Mouse (Mus musculus) liver, embryonic 13.5 days (tissue): ENCODE results near the gene Arsj. TPM values are rescaled to one million over a fixed set of nuclear protein-coding genes. Genes with fewer than 3 reads are reported as not detected.
A peak's percentile ranks its signal among the peaks of the same experiment; 100 is the strongest.

Experiments used
- ATAC-seq: fragments of 200-750 bp; cut with Nextera tagmentation; 2 replicates; pipeline ENCODE4 v1.8.0; 2017; ENCODE audit warnings: low read depth, mild to moderate bottlenecking, moderate number of reproducible peaks, moderate library complexity
- DNase-seq: peaks from one replicate; pipeline ENCODE4 v3.0.0; 2022
- H3K27ac ChIP-seq: fragments of 300-500 bp; sonication (generic); 2 replicates; pipeline ENCODE4 v1.5.1; 2015; ENCODE audit warnings: moderate library complexity, mild to moderate bottlenecking, inconsistent platforms
- H3K27me3 ChIP-seq: fragments of 300-500 bp; sonication (generic); 2 replicates; pipeline ENCODE4 v1.6.1; 2015; ENCODE audit warnings: mild to moderate bottlenecking, inconsistent platforms
- H3K36me3 ChIP-seq: fragments of 300-500 bp; sonication (generic); 2 replicates; pipeline ENCODE4 v1.6.1; 2015; ENCODE audit warnings: mild to moderate bottlenecking, inconsistent platforms
- H3K4me1 ChIP-seq: fragments of 300-500 bp; sonication (generic); replicated peaks from 2 replicates; pipeline ENCODE4 v1.6.1; 2015; ENCODE audit warnings: inconsistent platforms
- H3K4me2 ChIP-seq: fragments of 300-500 bp; sonication (generic); 2 replicates; pipeline ENCODE4 v1.6.1; 2015; ENCODE audit warnings: inconsistent platforms, mild to moderate bottlenecking, moderate library complexity
- H3K4me3 ChIP-seq: fragments of 300-500 bp; sonication (generic); replicated peaks from 2 replicates; pipeline ENCODE4 v1.5.1; 2015; ENCODE audit warnings: mild to moderate bottlenecking, inconsistent platforms
- H3K9ac ChIP-seq: fragments of 300-500 bp; sonication (generic); 2 replicates; pipeline ENCODE4 v1.6.1; 2015; ENCODE audit warnings: mild to moderate bottlenecking, inconsistent platforms
- H3K9me3 ChIP-seq: fragments of 300-500 bp; sonication (generic); replicated peaks from 2 replicates; pipeline ENCODE4 v1.6.1; 2016; ENCODE audit warnings: inconsistent platforms
- WGBS: fragments of 180-500 bp; shearing (Covaris S2); methylation state at CpG from one replicate; pipeline ENCODE4 v1.1.7; 2015; ENCODE audit not compliant: insufficient replicate concordance; 5-methylcytosine and 5-hydroxymethylcytosine counted together
- polyA plus RNA-seq: library from polyadenylated mRNA; unstranded; fragments of >200 nt; fragmentation: Nextera tagmentation; extraction: Ambion mirVana; gene quantifications from 2 replicates; pipeline ENCODE4 v1.2.1, GENCODE M21; 2015

Arsj gene
- polyA plus RNA-seq: 0.05 TPM in 1 of 2 replicates, not detected in the other

- WGBS: 10% methylated on average over 41 of the region's 41 CpGs
- H3K27me3 ChIP-seq: no peaks in the 10 kb centered on the region; the same call in 1 of the 2 replicates
- no peak; the same call in 1 of the 2 replicates for ATAC-seq
- no peaks in the 10 kb centered on the region for H3K9me3 ChIP-seq
- H3K4me1 ChIP-seq: no peaks in the 10 kb centered on the region
- DNase-seq: no peak
- no peak within 1 kb of the TSS for H3K9ac ChIP-seq
- H3K4me2 ChIP-seq: peak within 1 kb of the TSS; percentile 49
- H3K36me3 ChIP-seq: no peaks in the 10 kb centered on the region
- H3K4me3 ChIP-seq: peak within 1 kb of the TSS; percentile 18
- H3K27ac ChIP-seq: no peak within 1 kb of the TSS
Observed at GRCm38 (mm10) chr3:126363568-126364505, at the start of gene Arsj. Gene Arsj, plus strand, starts transcription at chr3:126363684.

DNA sequence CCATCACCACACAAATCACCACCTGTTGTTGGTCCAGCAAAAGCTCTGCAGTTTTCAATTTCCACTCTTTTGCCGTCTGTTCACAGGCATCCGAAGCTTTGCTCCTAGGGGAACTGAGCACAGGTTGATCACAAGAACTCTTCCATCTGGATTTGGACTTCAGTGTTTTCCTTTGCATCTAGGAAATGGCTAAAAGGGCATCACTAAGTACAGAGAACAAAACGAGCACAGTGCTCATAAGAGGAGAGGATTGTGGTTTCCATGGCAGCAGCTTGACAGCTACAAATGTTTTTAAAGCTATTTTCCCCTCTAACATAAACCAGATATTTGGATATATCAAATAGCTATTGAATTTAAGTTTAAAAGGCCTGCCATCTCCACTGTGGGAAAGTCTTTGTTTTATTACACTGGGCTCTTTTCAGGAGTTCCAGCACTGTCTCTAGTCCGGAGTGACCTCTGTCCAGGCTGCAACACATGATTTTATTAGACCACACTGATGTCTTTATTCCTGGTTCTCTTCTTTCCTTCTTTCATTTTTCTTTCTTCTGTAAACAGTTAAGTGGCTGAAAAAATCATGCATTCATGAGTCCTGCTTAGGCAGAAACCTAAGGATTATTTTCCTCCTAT is 38.5 kb upstream of the Arsj start:
- no peak for DNase-seq
- 59% methylated on average over 4 of the region's 4 CpGs for WGBS
- H3K36me3 ChIP-seq: no peaks in the 10 kb centered on the region

DNA sequence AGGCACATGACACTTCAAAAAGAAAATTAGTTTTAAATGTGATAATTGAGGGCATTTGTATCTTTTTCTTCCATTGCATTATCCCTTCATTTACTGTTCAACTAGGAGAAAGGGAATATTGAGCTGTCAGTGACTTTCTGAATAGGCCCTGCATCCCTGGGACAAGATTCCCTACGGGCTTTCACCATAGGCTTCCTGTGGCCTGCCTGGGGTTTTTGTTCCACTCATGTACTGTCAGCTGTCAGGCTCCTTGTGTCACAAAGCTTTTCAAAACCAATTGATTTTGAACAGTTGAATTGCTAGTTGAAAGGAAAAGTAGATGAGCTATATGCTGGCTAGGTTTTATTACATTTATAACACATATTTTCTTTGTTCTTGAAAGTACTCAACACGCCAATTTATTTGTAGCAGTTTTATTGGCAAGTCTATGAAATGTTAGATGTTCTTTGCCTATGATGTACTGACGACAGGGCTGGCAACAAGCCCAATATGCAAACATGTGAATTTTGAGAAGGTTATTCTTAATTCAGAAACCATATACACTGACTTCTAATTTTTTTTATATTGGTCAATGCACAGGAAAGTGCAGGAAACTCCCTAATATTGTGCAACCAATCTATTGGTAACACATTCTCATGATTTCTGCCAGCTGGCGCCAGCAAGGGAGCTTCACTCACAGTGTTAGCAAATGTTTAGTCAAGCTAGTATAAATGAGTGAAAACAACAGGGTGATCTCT is 37.4 kb upstream of the Arsj start:
- no peak for DNase-seq
- H3K4me1 ChIP-seq: no peaks in the 10 kb centered on the region
- H3K9ac ChIP-seq: no peak overlapping the region
- no peaks in the 10 kb centered on the region for H3K36me3 ChIP-seq
- no peak for ATAC-seq
- H3K27ac ChIP-seq: no peak overlapping the region
- no peak overlapping the region for H3K4me2 ChIP-seq
- WGBS: 52% methylated on average over 4 of the region's 4 CpGs
- no peaks in the 10 kb centered on the region for H3K9me3 ChIP-seq
- no peaks in the 10 kb centered on the region for H3K27me3 ChIP-seq
- no peak overlapping the region for H3K4me3 ChIP-seq

More for the DNA sequence above, 38.5 kb upstream of the Arsj start:
- no peaks in the 10 kb centered on the region for H3K9me3 ChIP-seq
- no peak for ATAC-seq
- no peaks in the 10 kb centered on the region for H3K4me1 ChIP-seq
- no peak overlapping the region for H3K9ac ChIP-seq
- no peak overlapping the region for H3K4me3 ChIP-seq
- H3K27ac ChIP-seq: no peak overlapping the region
- H3K27me3 ChIP-seq: no peaks in the 10 kb centered on the region
- H3K4me2 ChIP-seq: no peak overlapping the region

- H3K9me3 ChIP-seq: no peaks in the 10 kb centered on the region
- H3K27ac ChIP-seq: no peak overlapping the region
- H3K27me3 ChIP-seq: no peaks in the 10 kb centered on the region
- no peak for DNase-seq
- no peak overlapping the region for H3K9ac ChIP-seq
- 54% methylated on average over 2 of the region's 2 CpGs for WGBS
- H3K4me1 ChIP-seq: no peaks in the 10 kb centered on the region
- ATAC-seq: no peak
- no peaks in the 10 kb centered on the region for H3K36me3 ChIP-seq
- no peak overlapping the region for H3K4me3 ChIP-seq
- no peak overlapping the region for H3K4me2 ChIP-seq
Observed at GRCm38 (mm10) chr3:126326628-126327325, 36.7 kb upstream of the Arsj start.

DNA sequence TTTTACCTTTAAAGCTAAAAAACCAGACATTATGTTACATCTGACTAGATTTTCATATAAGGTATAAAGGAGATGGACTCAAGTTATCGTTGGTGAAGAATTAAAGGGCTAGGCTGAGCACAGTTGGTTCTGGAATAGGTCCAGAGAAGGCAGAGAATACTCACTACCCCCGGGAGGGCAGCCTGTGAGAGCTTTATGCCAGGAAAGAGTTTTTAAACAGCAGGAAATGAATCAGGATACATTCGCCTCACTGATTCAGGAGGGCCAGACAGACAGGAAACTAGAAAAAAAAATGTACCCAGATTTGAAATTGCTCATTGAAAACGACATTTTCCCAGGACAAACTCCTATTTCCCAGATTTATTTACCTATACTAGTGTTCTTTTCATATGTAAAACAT is 28.2 kb upstream of the Arsj start:
- Histone ChIP-seq H3K9ac (no peak overlapping the region), H3K27me3 (no peaks in the 10 kb centered on the region), H3K9me3 (no peaks in the 10 kb centered on the region), H3K36me3 (no peaks in the 10 kb centered on the region), H3K4me3 (no peak overlapping the region), H3K27ac (no peak overlapping the region), H3K4me2 (no peak overlapping the region), H3K4me1 (no peaks in the 10 kb centered on the region)
- 20% methylated on average over 4 of the region's 4 CpGs for WGBS
- ATAC-seq: no peak
- no peak for DNase-seq

GRCm38 (mm10) chr3:126344745-126345144 is 18.7 kb upstream of the Arsj start:
- DNase-seq: no peak

GRCm38 (mm10) chr3:126359760-126360159 is 3.7 kb upstream of the Arsj start:
- no peak for ATAC-seq
- no peaks in the 10 kb centered on the region for H3K9me3 ChIP-seq
- no peaks in the 10 kb centered on the region; the same call in 1 of the 2 replicates for H3K27me3 ChIP-seq
- H3K9ac ChIP-seq: no peak overlapping the region
- DNase-seq: no peak
- H3K4me1 ChIP-seq: no peaks in the 10 kb centered on the region
- no peak overlapping the region for H3K4me2 ChIP-seq
- WGBS: 26% methylated on average over 1 of the region's 1 CpGs
- H3K4me3 ChIP-seq: no peak overlapping the region
- no peaks in the 10 kb centered on the region for H3K36me3 ChIP-seq
- no peak overlapping the region for H3K27ac ChIP-seq

More at GRCm38 (mm10) chr3:126344745-126345144, 18.7 kb upstream of the Arsj start:
- 83% methylated on average over 1 of the region's 1 CpGs for WGBS
- H3K27me3 ChIP-seq: no peaks in the 10 kb centered on the region
- no peak overlapping the region for H3K27ac ChIP-seq
- H3K4me1 ChIP-seq: no peaks in the 10 kb centered on the region
- H3K9ac ChIP-seq: no peak overlapping the region
- H3K36me3 ChIP-seq: no peaks in the 10 kb centered on the region
- H3K4me2 ChIP-seq: no peak overlapping the region
- no peak overlapping the region for H3K4me3 ChIP-seq
- H3K9me3 ChIP-seq: no peaks in the 10 kb centered on the region
- ATAC-seq: no peak

DNA sequence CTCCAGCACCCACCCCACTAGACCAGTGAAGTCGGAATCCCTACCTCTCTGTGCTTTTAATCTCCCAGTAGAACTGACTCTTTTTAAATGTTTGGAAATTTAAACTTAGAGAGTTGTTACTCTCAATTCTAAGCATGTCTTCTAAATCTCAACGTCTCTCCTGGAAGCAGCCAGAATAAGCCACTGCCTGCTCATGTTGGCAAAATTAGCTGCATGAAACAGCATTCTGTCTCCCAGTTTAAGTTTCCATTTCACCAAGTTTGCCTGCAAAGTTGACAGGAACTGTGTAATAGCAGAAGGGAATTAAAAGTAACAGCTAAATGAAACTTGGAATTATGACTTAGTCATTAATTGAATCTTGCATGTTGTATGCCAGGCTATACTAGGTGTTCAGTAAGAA is 1.1 kb upstream of the Arsj start:
- Histone ChIP-seq H3K36me3 (no peaks in the 10 kb centered on the region), H3K4me1 (no peaks in the 10 kb centered on the region), H3K9ac (no peak overlapping the region), H3K4me2 (no peak overlapping the region), H3K27ac (no peak overlapping the region), H3K9me3 (no peaks in the 10 kb centered on the region), H3K27me3 (no peaks in the 10 kb centered on the region; the same call in 1 of the 2 replicates), H3K4me3 (no peak overlapping the region)
- WGBS: 54% methylated on average over 2 of the region's 2 CpGs
- DNase-seq (no peak), ATAC-seq (no peak)

DNA sequence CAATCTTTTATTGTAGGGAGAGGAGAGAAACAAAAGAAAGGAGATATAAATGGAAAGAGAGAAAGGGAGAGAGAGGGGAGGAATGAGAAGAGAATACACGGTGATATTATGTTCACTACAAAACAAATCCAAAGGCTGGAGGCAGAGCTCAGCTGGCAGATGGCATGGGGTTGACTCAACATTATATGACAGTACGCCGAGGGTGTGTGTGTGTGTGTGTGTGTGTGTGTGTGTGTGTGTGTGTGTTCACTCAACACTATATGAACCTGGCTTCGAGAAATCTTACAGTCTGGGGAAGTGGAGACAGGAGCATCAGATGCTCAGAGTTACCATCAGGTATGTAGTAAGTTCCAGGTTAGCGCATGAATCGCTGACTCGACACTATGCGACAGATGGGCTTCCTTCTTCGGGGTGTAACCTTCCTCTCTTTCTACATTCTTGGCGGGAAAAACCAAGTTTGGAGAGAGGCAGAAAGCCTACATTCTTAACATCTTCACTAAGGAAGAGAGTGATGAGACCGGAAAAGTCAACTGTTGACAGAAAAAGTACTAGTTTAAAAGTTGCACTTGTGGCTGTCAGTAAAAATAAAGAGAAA is 456 bp upstream of the Arsj start:
- ATAC-seq (no peak), DNase-seq (no peak)
- Histone ChIP-seq H3K27me3 (no peaks in the 10 kb centered on the region; the same call in 1 of the 2 replicates), H3K9me3 (no peaks in the 10 kb centered on the region), H3K9ac (no peak overlapping the region), H3K4me3 (no peak overlapping the region), H3K27ac (no peak overlapping the region), H3K4me1 (no peaks in the 10 kb centered on the region), H3K4me2 (no peak overlapping the region), H3K36me3 (no peaks in the 10 kb centered on the region)
- WGBS: 72% methylated on average over 11 of the region's 11 CpGs

DNA sequence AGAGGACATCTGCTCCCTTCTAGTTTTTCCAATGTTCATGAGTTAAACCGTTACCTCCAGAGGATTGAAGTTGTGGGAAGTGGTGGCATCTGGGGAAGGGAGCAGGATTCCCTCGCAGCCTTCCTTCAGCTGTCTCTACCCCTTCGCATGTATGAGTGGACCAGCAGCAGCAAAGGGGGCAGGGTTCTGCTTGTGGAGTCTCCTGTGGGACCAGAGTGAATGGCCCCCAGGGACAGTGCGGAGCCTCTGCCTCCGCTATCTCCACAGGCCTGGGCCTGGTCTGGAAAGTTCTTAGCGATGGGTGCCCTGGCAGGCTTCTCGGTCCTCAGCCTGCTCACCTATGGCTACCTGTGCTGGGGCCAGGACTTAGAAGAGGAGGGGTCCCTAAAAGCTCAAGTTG is 1.1 kb downstream of the Arsj start:
- DNase-seq (no peak), ATAC-seq (no peak)
- Histone ChIP-seq H3K9me3 (no peaks in the 10 kb centered on the region), H3K4me3 (no peak overlapping the region), H3K4me1 (no peaks in the 10 kb centered on the region), H3K9ac (no peak overlapping the region), H3K27ac (no peak overlapping the region), H3K4me2 (no peak overlapping the region), H3K27me3 (no peaks in the 10 kb centered on the region; the same call in 1 of the 2 replicates), H3K36me3 (no peaks in the 10 kb centered on the region)
- WGBS: 69% methylated on average over 7 of the region's 7 CpGs
